Mouse (Mus musculus): Measurements from ENCODE around the gene Wdr18.

Wdr18 gene

DNA sequence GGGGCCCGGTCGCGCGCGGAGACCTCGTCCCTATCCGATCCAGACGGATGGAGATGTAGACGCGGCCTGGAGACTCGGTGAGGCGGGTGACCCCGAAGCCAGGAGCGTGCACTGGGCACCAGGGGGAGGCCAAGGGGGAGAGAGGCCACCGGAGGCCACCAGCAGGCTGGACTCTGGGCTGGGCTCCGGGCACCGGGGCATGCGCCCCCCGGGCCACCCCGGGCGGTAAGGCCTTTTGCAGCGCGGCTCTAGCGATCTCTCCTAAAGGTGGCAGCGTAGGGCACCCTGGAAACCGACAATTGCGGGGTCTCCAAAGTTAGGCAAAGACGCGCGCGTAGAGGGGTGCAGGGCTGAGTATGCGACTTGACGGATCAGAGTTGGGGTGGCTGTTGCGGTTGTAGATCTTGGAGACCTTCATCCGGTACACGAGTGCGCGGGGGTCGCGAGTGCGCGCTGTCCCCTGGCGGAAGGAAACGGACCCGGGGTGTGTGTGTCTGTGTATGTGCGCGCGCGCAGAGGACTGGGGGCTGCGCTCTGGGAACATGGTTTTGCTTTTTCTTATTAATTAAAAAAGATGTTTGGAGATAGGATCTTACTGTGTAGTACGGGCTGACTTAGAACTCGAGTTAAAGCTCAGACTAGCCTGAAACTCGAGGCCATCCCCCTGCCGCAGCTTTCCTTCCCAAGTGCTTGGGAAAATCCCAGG, 32.5 kb upstream of the Wdr18 start:
- DNase-seq (ENCODE audit: low read depth, low spot score) = no peak

DNA sequence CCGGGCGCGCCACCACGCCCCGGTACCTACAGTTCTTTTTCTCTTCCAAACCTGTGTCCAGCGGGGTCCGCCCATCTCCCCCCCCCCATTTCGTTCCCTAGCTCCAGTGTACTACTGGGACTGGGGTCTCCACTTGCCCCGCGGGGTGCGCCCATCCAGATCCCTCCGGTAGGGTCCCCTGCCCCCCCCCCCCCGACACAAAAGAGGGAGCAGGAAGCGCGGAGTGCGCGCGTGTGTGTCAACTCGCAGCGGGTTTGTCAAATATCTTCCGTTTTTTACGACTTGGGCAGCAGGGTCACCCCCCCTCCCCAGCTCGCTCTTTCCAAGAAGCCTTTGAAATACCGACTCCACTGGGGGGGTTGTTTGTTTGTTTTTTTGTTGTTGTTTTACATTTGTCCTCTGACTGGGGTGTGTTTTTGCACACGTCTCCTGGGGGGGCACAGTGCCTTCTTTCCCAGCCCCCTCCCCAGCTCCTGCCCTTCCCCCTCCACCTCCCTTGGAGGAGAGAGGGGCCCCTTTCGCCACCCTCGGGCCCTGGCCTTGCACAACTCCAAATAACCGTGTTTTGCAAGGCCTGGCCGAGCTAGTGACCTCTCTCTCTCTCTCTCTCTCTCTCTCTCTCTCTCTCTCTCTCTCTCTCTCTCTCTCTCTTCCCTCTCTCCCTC, 31.8 kb upstream of the Wdr18 start:
- no peak for DNase-seq (ENCODE audit: low read depth, low spot score)

DNA sequence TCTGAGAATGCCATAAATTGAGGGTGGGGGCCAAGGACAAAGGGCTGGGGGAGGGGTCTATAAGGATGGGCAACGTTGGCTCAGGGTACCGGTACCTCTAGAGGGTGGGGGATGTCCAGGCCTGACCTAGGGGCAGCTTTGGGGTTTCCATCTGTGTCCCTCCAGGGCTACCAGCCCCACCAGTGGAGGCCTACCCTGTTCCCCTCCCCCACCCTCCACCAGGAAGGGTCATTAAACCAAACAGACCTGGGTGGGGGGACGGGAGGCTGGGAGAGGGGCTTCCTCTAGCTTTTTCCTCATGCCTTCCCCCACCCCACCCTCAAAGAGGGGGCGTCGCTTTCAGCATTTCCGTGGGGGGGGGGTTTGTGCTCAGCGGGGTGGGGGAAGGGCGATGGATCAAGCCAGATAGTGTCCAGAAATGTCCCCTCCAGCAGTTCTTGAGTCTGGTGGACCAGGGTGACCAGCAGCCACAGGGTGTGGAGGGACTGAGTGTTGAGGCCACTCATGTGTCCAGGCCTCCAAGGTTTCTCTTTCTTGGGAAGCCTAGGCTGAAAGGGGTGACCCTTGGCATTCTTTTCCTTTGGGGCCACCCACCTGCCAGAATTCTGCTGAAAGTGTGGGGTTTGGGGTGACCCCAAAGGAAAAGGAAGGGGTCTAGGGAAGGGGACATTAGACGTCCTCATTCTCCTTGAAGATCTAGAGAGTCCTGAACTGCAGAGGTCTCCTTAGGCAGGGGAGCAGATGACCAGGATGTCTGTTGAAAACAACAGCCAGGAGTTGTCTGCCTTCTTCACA, 30.8 kb upstream of the Wdr18 start:
- DNase-seq (ENCODE audit: low read depth, low spot score) = no peak

DNA sequence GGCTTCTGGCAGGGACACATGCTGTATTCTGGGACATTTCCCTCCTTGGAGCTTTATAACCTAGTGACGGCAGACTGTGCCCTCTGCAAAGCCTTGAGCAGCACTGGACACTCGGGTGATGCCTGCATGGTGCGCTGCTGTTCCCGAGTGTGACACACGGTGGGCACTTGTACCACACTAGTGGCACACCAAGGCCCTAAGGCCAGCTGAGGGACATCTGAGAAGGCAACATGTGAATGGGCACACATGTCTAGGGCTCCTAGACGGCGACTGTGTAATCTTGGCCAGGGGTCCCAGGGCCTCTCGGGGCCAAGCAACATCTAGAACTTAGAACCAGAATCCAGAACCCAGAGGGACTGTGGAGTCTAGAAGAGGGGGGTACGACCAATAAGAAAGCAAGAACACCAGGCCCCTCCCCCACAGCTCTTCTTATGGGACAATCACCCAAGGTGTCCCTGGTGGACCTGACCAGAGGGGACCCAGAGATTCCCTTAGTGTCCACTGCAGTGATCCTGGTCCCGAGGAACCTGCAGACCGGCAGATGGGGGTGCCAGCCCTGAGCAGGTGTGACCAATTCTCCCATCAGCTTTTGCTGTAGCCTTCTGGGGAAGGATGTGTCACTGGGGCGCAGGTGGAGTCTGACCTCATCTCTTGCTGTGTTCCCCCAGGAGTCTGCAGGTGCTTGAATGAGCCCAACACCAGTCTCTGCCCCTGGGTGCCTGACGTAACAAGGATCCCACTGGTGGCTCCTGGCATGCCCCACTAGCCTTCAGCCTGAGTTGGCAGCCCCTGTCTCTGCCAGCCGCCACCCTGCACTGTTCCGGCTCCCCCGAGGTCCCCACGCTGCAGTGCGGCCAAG, 29.8 kb upstream of the Wdr18 start:
- DNase-seq (ENCODE audit: low read depth, low spot score) = no peak

DNA sequence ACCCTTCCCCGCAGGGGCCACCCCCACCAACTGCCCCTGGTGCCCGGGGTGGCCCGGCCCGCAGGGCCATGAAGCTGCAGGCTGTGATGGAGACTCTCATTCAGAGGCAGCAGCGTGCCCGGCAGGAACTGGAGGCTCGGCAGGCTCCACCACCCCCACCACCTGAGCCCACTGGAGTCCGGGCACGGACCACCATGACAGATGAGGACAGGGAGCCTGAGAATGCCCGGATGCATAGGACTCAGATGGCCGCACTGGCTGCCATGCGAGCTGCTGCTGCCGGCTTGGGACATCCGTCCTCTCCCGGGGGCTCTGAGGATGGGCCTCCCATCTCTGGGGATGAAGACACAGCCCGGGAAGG, 29.1 kb upstream of the Wdr18 start:
- DNase-seq (ENCODE audit: low read depth, low spot score) = no peak

DNA sequence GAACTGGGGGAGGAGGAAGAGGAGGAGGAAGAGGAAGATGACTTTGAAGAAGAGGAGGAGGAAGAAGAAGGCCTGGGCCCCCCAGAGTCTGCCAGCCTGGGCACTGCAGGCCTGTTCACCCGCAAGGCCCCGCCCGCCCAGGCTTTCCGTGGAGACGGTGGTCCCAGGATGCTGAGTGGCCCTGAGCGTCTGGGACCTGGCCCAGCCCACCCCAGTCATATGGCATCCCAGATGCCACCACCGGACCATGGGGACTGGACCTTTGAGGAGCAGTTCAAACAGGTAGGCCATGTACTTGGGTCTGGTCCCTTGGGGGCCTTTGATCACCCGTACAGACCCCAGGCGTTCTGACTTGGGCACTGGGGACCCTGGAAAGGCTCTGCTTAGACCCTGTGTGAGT, 28.2 kb upstream of the Wdr18 start:
- DNase-seq (ENCODE audit: low read depth, low spot score) = no peak

DNA sequence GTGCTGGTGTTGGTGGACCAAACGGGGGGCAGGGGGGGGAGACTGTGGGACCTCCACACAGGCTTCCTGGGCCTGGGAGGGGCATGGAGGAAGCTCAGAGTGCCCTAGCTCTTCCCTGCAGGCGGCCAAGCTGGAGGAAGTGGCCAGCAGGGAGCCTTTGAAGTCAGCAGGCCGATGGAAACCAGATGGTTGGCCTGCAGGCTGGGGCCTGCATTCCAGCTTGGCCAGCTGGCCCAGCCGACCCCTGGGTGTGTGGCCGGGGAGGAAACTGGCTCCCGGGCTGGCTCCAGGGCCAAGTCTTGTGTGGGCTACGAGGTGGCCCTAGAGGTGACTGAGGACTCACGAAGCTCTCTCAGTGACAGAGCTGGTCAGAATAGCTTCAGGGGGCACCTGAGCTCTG, 27.2 kb upstream of the Wdr18 start:
- DNase-seq (ENCODE audit: low read depth, low spot score) = no peak

DNA sequence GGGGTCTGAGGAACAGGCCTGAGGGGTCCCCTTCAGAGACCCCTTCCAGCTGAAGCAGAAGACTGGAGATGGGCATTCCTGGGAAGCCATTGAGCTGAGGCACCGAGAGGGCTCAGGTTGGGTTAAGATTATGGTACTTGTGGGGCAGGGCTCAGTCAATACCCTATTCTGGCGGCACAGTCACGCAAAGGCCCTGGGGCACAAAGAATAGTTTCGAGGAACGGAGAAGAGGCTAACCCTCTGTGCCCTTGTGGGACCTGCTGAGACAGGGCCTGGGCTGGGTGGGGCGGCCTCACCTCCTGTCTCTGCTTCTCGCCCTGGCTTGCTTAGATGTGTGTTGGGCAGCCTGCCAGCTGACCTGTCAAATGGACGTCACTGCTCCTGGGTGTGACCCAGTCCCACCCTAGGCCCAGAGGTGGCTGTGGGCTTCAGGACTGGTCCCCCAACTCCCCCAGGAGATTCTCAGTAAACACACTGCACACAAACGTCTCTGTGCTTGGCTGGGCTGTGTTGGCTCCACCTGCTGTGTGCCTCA, 26.7 kb upstream of the Wdr18 start:
- DNase-seq (ENCODE audit: low read depth, low spot score) = no peak

DNA sequence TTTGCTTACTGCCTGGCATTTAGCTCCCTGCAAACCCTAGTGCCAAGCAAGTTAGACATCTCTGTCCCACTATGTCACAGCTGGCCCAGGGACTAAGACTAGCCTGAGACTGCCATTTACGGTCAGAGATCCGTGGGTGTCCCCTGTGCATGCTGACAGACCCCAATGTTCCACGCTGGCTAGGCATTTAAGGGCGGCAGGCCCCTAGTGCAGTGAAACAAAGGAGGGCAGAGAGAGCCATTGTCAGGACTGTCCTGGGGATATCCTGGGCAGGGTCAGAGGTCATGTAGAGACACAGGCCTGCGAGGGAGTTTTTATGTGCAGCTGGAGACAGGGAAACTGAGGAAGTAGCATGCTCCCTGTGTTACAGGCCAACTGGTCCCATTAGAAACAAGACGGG, 26.1 kb upstream of the Wdr18 start:
- DNase-seq (ENCODE audit: low read depth, low spot score) = no peak

DNA sequence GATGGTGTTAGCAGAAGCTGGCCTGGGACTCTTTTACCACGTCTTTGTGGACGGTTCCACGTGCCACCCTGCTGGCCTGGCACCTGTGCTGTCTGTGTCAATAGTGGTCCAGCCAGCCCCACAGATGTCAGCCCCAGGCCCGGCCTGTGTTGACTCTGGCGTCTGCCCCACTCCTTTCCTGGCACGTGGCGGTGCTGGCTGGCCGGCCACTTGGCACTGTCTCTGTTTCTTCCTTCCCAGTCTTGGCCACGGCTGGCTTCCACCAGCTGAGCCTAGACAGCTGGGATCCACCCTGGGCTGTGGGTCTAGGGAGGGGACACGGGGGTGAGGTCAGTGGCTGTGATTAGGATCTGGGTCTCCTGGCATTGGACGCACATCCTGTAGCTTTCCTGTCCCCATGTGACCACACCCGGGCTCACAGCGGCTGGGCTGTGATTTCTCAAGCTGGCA, 25.7 kb upstream of the Wdr18 start:
- no peak for DNase-seq (ENCODE audit: low read depth, low spot score)

DNA sequence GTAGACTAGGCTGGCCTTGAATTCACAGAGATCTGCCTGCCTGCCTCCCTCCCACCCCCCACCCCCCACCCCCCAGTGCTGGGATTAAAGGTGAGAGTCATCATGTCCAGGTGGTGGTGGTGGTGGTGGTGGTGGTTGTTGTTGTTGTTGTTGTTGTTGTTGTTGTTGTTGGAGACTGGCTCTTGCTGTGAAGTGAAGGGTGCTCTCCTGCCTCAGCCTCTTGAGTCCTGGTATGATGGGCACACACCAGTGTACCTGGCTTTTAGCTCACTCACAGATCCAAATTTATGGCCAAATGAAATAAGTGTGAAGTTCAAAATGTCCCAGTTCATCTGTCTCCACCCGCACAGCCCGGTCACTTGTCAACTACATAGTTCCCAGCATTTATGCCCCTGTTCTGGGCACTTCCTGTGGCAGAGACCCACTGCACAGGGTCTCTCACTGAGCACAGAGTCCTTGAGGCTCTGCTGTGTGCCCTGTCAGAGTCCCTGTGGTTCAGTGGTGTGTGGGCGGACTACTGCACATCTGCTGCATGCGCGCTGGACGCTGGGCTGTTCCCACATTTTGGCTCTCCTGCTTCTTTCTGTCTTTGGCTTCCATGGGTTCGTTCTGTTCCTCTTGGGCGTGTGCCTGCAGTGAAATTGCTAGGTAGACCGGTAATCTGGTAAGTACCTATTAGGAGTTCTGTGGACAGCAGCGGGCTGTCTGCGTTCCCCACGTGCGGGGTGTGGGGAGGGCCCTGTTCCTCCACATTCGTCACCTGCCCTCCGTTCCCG, 25.0 kb upstream of the Wdr18 start:
- DNase-seq (ENCODE audit: low read depth, low spot score) = no peak

DNA sequence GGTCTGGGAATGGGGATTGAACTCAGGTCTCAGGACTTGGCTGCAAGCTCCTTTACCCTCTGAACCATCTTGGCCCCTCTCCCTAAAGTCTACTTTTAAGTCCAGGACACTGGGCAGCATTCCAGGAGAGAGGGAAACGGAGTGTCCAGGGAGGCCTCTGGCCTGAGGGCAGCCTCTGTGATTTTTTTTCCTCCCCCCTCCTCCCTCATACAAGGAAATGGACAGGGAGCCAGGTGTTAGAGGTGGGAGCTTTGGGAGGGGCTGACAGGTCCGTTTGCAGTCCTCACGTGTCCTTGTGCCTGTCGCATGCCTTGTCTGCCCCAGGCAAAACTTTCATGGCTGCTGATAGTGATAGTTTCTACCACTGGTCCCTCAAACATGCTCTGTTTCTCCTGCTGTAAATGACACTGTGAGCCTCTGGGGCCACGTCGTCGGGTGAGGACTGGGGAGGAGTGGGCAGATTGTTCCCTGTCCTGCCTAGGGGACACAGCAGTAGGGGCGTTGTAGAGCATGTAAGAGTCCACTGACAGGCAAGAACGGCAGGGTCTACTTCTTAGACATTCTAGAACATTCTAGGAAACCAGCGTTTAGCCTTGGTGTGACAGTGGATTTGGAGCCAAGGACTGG, 23.6 kb upstream of the Wdr18 start:
- no peak for DNase-seq (ENCODE audit: low read depth, low spot score)

DNA sequence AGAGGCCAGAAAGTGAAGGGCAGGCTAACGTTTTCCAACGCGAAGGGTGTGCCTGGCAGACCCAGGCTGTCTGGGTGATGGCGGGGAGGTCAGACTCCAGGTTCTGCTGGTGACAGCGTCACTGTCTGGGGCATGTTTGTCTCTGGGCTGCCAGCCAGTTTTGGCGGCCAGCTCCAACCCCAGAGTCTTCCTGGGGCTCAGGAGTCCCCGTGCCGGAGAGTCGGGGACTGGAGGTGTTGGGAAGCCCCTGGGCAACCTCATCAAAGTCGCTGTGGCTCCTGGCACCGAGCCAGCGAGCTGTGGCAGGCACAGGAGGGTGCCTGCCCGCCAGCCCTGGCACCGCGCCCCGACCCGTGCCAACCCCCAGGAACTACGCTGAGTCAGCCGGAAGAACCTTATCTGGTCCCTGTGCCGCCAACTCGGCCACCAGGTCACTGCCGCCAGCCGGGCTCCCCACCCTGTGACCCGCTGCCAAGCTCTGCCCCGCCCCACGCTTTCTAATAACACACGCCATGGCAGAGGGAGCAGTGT, 23.0 kb upstream of the Wdr18 start:
- no peak for DNase-seq (ENCODE audit: low read depth, low spot score)

DNA sequence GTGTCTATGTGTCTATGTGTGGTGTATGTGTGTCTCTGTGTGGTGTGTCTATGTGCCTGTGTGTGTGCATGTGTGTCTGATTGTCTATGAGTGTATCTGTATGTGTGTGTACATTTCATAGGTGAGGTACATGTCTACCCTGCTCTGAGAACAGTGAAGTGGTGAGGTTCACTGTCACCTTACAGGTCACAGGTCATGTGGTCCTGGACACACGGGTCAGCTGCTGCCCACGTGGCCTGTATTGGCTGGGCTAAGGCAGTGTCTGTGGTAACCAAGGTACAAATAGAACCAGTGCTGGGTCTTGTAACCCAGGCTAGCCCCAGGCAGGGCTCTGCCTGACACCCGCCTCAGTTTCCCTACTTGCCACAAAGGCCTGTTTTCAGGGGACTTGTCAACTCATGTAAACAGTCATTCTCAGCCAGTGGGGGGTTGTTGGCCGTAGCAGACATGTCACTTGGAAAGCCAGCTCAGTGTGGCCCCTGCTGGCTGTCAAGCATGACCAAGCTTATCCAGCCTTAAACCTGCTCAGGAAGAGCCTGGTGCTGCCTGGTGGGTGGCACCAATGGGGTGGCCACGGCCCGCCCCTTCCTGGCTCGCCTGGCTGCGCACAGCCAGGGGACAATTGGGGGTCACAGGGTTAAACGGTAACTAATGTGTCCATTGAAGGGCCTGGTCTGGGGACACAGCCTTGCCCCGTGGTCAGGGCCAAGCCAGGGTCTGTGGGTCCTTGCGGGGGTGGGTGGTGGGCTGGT, 22.0 kb upstream of the Wdr18 start:
- no peak for DNase-seq (ENCODE audit: low read depth, low spot score)

DNA sequence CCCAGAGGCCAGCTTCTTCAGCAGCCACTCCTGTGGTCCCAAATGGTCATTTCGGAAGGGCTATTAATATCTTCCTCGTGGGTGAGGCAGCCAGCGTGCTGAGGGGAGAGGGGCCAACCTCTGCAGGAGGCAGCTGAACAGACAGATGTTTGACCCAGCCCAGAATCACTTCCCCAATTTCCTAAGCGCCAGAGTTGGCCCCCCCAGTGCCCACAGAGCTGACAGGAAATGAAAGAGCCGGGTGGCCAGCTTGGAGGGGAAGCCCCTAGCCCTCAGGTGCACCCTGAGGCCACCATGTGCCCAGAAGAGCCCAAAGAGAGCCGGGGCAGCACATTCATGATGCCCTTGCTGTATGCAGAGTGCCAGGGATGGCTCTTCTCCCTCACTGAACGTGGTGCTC, 19.2 kb upstream of the Wdr18 start:
- no peak for DNase-seq (ENCODE audit: low read depth, low spot score)

DNA sequence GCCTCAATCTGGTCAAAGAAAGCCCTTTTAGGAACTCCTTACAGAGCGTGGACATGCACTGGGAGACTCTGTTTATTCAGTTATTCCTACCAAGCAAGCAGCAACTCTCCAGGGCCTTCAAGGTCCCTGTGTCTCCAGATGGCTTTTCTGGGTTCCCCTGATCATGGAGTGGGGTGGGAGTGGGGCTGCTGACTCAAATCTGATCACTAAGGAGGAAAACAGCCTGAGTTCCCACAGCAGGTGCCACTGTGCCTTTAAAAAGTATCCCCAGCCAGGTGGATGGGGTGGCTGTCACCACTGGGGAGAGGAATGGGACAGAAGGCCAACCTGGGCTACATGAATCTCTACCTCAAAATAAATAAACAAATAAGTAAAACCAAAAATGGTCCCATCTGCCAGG, 17.0 kb upstream of the Wdr18 start:
- DNase-seq (ENCODE audit: low read depth, low spot score) = no peak

DNA sequence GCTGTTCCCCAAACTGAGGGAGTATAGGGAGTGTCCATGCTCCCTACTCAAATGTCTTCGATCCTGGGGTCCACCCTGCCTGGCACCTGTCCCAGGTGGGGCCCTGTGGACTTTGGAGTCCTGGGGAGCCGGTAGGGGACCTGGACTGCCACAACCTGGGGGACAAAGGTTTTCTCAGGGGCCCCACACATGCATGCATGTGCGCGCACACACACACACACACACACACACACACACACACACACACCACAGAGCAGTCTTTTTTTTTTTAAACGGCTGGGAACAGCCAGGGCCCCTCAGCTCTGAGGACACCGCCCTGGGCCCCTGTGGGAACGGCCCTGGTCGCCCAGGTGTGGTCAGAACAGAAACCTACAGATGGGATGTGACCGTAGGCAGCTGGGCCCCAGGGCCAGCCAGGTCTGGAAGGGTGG, 16.5 kb upstream of the Wdr18 start:
- DNase-seq (ENCODE audit: low read depth, low spot score) = no peak

DNA sequence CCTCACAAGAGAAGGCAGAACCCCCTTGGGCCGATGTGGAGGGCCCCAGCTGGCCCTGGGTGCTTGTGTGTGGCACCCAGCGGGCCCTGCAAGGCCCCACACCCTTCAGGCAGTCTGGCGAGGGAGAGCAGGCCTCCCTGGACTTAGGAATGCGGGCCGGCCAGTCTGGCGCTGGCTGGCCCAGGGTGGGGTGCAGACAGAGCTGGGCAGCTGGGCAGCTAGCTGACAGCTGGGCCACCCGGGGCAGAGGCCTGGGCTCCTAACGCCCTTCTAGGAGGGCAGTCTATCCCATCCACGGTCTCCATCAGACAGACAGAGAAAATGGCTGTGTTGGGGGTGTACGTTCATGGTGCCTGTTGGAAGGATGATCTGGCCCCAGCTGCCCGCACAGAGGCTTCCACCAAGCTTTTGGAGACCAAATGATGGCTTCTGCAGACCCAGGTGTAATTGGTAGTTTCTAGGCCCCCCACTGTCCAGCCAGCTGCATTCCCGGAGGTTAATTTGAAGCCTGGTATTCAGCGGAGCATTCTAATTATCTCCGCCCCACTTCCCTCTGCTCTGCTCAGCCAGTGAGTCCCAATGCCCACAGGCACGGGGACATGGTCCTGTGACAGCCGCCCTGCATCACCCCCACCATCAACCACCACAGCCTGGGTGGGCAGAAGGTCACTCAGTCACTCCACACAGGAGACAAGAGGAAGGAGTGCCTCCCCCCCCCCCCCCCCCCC, 14.3 kb upstream of the Wdr18 start:
- no peak for DNase-seq (ENCODE audit: low read depth, low spot score)
